Mouse (Mus musculus): Measurements from ENCODE around the gene Spaca4.

DNA sequence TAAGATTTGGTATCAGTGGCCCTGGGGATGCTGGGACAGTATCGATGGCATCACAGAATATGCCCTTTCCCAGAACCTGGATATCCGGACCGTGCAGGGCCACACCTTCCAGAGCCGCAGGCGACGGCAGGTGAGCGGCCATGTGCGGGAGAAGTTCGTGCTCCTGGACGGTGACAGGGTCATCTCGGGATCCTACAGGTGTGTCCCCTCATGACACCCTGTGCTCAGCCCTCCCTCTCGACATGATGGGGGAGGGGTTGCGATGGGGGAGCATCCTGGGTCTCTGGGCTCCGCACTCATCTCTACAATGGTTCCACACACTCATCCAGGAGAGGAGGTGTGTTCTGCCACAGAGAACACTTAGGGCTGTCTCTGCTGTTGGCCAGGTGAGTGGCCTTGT lies 1.8 kb downstream of the Spaca4 start:
- TF ChIP-seq CTCF (IDR thresholded peaks at IDR 0.05 in 2 of 3, conservative IDR thresholded peaks at IDR 0.05 in 1 of 3; ENCODE audit: control insufficient read depth in 1 of 3, insufficient read depth in 1 of 3, low read depth in 2 of 3, low read length in 3 of 3, poor library complexity in 1 of 3, severe bottlenecking in 1 of 3): no peak
- TF ChIP-seq POLR2A (IDR thresholded peaks at IDR 0.05; ENCODE audit: control insufficient read depth in 1 of 2, insufficient read depth in 1 of 2, low read depth in 1 of 2, low read length in 2 of 2, poor library complexity in 1 of 2): no peak
- TF ChIP-seq HCFC1 (IDR thresholded peaks at IDR 0.05; ENCODE audit: low read depth, low read length): no peak
- no peak for TF ChIP-seq ETS1 (IDR thresholded peaks at IDR 0.05; ENCODE audit: low read depth, low read length)
- no peak for TF ChIP-seq ZC3H11A (IDR thresholded peaks at IDR 0.05; ENCODE audit: low read depth, low read length)
- TF ChIP-seq NELFE (IDR thresholded peaks at IDR 0.05; ENCODE audit: low read depth, low read length): no peak
- TF ChIP-seq MAX (IDR thresholded peaks at IDR 0.05; ENCODE audit: low read length): no peak
- no peak for TF ChIP-seq E2F4 (IDR thresholded peaks at IDR 0.05; ENCODE audit: borderline replicate concordance, low read depth, low read length)

All from MEL (cell line).